Mouse (Mus musculus) CH12.LX (cell line): ENCODE data around the gene CK137956. TPM values are rescaled to one million over a fixed set of nuclear protein-coding genes. Genes with fewer than 3 reads are reported as not detected.

Experiments used
- DNase-seq: peaks from one replicate; pipeline ENCODE4 v3.0.0-alpha.2; 2013; ENCODE audit errors: extremely low read depth
- H3K27ac ChIP-seq: 2 replicates; pipeline ENCODE4 v1.5.1; 2012; ENCODE audit warnings: low read depth, mild to moderate bottlenecking, control low read depth, moderate library complexity; ENCODE audit not compliant: insufficient read depth
- H3K27me3 ChIP-seq: replicated peaks from 2 replicates; pipeline ENCODE3; 2012; ENCODE audit warnings: inconsistent platforms
- H3K36me3 ChIP-seq, 2 experiments: replicated peaks in 1 of 2; 2 replicates each; pipeline versions ENCODE3 to v1.6.1; 2012; ENCODE audit warnings: inconsistent platforms in 1 of 2, low read length in 1 of 2, mild to moderate bottlenecking in 1 of 2, mixed read lengths in 1 of 2, moderate library complexity in 1 of 2; ENCODE audit not compliant: control insufficient read depth in 1 of 2, insufficient read depth in 1 of 2
- H3K4me1 ChIP-seq, 2 experiments: 2 replicates each; pipeline ENCODE4 v1.6.1; 2012; ENCODE audit warnings: inconsistent platforms in 1 of 2, moderate library complexity in 1 of 2; ENCODE audit not compliant: insufficient read depth in 2 of 2, control insufficient read depth in 1 of 2
- H3K4me2 ChIP-seq: 2 replicates; pipeline ENCODE4 v1.6.1; 2012; ENCODE audit warnings: low read depth, mild to moderate bottlenecking, control low read depth; ENCODE audit not compliant: poor library complexity, insufficient read depth, severe bottlenecking
- H3K4me3 ChIP-seq, 3 experiments: fragments of 150-350 bp in 1 of 3; sonication (generic) in 1 of 3; replicated peaks in 1 of 3; 2 replicates each; pipeline versions ENCODE3 to v1.5.1; 2011 to 2012; ENCODE audit warnings: low read depth in 2 of 3, low read length in 2 of 3, mild to moderate bottlenecking in 2 of 3, moderate library complexity in 2 of 3, control low read depth in 1 of 3, improper control_type of control experiment in 1 of 3, inconsistent platforms in 1 of 3, mixed read lengths in 1 of 3; ENCODE audit not compliant: poor library complexity in 1 of 3
- H3K79me2 ChIP-seq: replicated peaks from 2 replicates; pipeline ENCODE4 v1.6.1; 2012; ENCODE audit warnings: mild to moderate bottlenecking, moderate library complexity; ENCODE audit not compliant: control insufficient read depth, poor library complexity, insufficient read depth, severe bottlenecking; ENCODE audit errors: extremely low read depth
- H3K9ac ChIP-seq: 2 replicates; pipeline ENCODE4 v1.6.1; 2012; ENCODE audit warnings: low read depth, mild to moderate bottlenecking, control low read depth, moderate library complexity; ENCODE audit not compliant: insufficient read depth
- H3K9me3 ChIP-seq: replicated peaks from 2 replicates; pipeline ENCODE3; 2012; ENCODE audit warnings: low read length, inconsistent platforms, mixed read lengths
- BHLHE40 ChIP-seq: IDR thresholded peaks from 2 replicates; pipeline ENCODE4 v1.6.1; 2011; ENCODE audit warnings: mild to moderate bottlenecking, low read depth, low read length, improper control_type of control experiment
- CHD1 ChIP-seq: IDR thresholded peaks from 2 replicates; pipeline ENCODE4 v1.6.1; 2012; ENCODE audit warnings: low read depth, low read length, improper control_type of control experiment, inconsistent platforms
- E2F4 ChIP-seq: IDR thresholded peaks from 2 replicates; pipeline ENCODE4 v1.6.1; 2011; ENCODE audit warnings: low read depth, low read length, improper control_type of control experiment; ENCODE audit not compliant: insufficient replicate concordance
- HCFC1 ChIP-seq: IDR thresholded peaks from 2 replicates; pipeline ENCODE4 v1.6.1; 2012; ENCODE audit warnings: low read depth, mild to moderate bottlenecking, inconsistent platforms, low read length, improper control_type of control experiment
- JUND ChIP-seq: conservative IDR thresholded peaks from 2 replicates; pipeline ENCODE4 v1.6.1; 2011; ENCODE audit warnings: low read depth, low read length, improper control_type of control experiment
- MAFK ChIP-seq: IDR thresholded peaks from 2 replicates; pipeline ENCODE4 v1.6.1; 2011; ENCODE audit warnings: low read length, improper control_type of control experiment; ENCODE audit not compliant: insufficient replicate concordance
- MEF2A ChIP-seq: IDR thresholded peaks from 2 replicates; pipeline ENCODE4 v1.6.1; 2014; ENCODE audit warnings: low read depth, mild to moderate bottlenecking, inconsistent platforms, low read length, improper control_type of control experiment, borderline replicate concordance
- NRF1 ChIP-seq: IDR thresholded peaks from 2 replicates; pipeline ENCODE4 v1.6.1; 2014; ENCODE audit warnings: low read depth, mild to moderate bottlenecking, inconsistent platforms, low read length, improper control_type of control experiment, moderate library complexity
- PAX5 ChIP-seq: IDR thresholded peaks from 2 replicates; pipeline ENCODE4 v1.6.1; 2012; ENCODE audit warnings: low read length, inconsistent platforms, mixed read lengths
- POLR2A ChIP-seq: IDR thresholded peaks from 2 replicates; pipeline ENCODE4 v1.6.1; 2011; ENCODE audit warnings: low read depth, mild to moderate bottlenecking, improper control_type of control experiment, low read length
- POLR2AphosphoS2 ChIP-seq: IDR thresholded peaks from 2 replicates; pipeline ENCODE4 v1.6.1; 2011; ENCODE audit warnings: low read depth, low read length, improper control_type of control experiment
- RCOR1 ChIP-seq: conservative IDR thresholded peaks from 2 replicates; pipeline ENCODE4 v1.6.1; 2012; ENCODE audit warnings: low read depth, mild to moderate bottlenecking, inconsistent platforms, low read length, improper control_type of control experiment
- SIN3A ChIP-seq: IDR thresholded peaks from 2 replicates; pipeline ENCODE4 v1.6.1; 2012; ENCODE audit warnings: low read length, improper control_type of control experiment, inconsistent platforms
- TBP ChIP-seq: conservative IDR thresholded peaks from 2 replicates; pipeline ENCODE4 v1.6.1; 2011; ENCODE audit warnings: low read depth, low read length, improper control_type of control experiment
- TCF12 ChIP-seq: IDR thresholded peaks from 2 replicates; pipeline ENCODE4 v1.6.1; 2014; ENCODE audit warnings: low read depth, mild to moderate bottlenecking, inconsistent platforms, low read length, improper control_type of control experiment
- UBTF ChIP-seq: IDR thresholded peaks from 2 replicates; pipeline ENCODE4 v1.6.1; 2012; ENCODE audit warnings: low read depth, mild to moderate bottlenecking, inconsistent platforms, low read length, improper control_type of control experiment, moderate library complexity
- USF1 ChIP-seq: IDR thresholded peaks from 2 replicates; pipeline ENCODE4 v1.6.1; 2014; ENCODE audit warnings: low read depth, mild to moderate bottlenecking, inconsistent platforms, low read length, improper control_type of control experiment
- USF2 ChIP-seq: conservative IDR thresholded peaks from 2 replicates; pipeline ENCODE4 v1.6.1; 2011; ENCODE audit warnings: low read depth, low read length, improper control_type of control experiment
- ZKSCAN1 ChIP-seq: IDR thresholded peaks from 2 replicates; pipeline ENCODE4 v1.6.1; 2012; ENCODE audit warnings: low read depth, inconsistent platforms, low read length, improper control_type of control experiment, borderline replicate concordance
- ZMIZ1 ChIP-seq: IDR thresholded peaks from 2 replicates; pipeline ENCODE4 v1.6.1; 2012; ENCODE audit warnings: low read depth, mild to moderate bottlenecking, inconsistent platforms, low read length, improper control_type of control experiment
- ZNF384 ChIP-seq: IDR thresholded peaks from 2 replicates; pipeline ENCODE4 v1.6.1; 2012; ENCODE audit warnings: low read depth, low read length, improper control_type of control experiment, inconsistent platforms
- dilution Hi-C: fragments of 300-500 bp; cut with MboI; formaldehyde crosslinking; loops from 2 replicates; pipeline ENCODE4 v1.14.3; 2020; ENCODE audit warnings: low sequenced_read_pairs; ENCODE audit not compliant: extremely low pct_unique_long_range_greater_than_20kb, extremely low pct_ligation_motif_present
- in situ Hi-C: fragments of 300-500 bp; cut with MboI; formaldehyde crosslinking; loops from 3 replicates; pipeline ENCODE4 v1.14.3; 2019; ENCODE audit warnings: low sequenced_read_pairs, low pct_ligation_motif_present, low pct_unique_long_range_greater_than_20kb, mixed read lengths
- polyA plus RNA-seq: library from polyadenylated mRNA; unstranded; fragments of >175 nt; gene quantifications from 2 replicates; pipeline ENCODE4 v1.2.1, GENCODE M21; 2012; ENCODE audit warnings: low read depth; ENCODE audit not compliant: insufficient read length
- total RNA-seq, 2 experiments: library from RNA; depleted of rRNA; stranded (reverse); fragments of 300-350 nt in 1 of 2; fragments of >200 nt in 1 of 2; gene quantifications; 2 replicates each; pipeline ENCODE4 v1.2.3; 2012 to 2014

The CK137956 gene
- total RNA-seq (2012; rRNA removed) (not detected in 2 replicates), total RNA-seq (2014; rRNA removed) (not detected in 2 replicates), polyA plus RNA-seq (not detected in 2 replicates)

DNA sequence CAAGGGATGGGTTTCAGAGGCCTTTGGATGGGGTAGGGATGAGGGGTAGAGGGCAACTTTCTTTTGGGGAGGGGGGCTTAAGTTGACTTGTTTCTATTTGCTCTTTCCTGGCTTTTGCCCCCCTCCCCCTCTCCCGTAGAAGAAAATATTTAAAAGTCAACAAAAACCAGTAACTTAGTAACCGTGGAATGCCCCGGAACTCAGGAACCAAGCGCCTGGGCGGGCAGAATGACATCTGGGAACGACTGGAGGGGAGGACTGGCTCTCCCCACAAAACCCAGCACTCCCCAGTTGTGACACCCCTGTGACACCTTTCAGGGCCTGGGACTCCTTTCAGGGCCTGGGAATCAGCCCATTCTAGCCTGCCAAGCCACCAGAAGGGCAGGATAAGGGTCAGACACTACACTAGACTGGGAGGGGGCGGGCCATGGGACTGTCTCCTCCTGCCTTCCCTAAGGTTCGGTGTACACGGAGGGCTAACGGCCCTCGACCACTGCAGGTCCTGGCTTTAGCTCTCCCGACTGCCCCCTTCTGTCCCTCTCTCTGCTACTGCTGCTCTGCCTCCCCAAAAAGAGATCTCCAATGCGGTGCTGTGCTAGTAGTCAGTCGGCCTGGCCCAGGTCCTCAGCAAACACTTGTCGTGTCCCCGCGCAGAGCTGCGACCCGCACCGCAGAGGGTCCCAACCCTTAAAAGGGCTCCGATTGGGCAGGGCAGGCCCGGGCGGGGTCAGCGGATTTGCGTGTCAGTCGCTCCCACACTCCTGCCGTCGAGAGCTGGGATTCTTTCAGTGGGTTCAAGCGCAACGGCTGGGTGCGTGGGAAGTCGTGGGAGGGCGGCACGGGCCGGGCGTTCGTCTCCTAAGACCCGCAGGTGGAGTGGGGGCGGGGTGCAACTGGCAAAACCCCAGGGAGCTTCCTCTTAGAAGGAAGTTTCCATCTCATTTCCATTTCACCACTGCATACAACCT is at the start of gene CK137956:
Gene CK137956, minus strand, starts transcription at position 51 of the 968 bp plus-strand sequence.
- Histone ChIP-seq H3K27me3 (no peaks in the 10 kb centered on the region), H3K27ac (no peak within 1 kb of the TSS), H3K79me2 (no peaks in the 10 kb centered on the region), H3K4me2 (no peak within 1 kb of the TSS), H3K4me1 (no peaks in the 10 kb centered on the region), H3K9me3 (peaks cover 89% of the 10 kb centered on the region), H3K9ac (no peak within 1 kb of the TSS), H3K4me3 (no peak within 1 kb of the TSS)
- in situ Hi-C loops: no loop called here
- no peak for DNase-seq
- dilution Hi-C loops: no loop called here
- TF ChIP-seq RCOR1 (no peak), ZKSCAN1 (no peak), USF1 (no peak), HCFC1 (no peak), CHD1 (no peak), TCF12 (no peak), JUND (no peak), TBP (no peak)
- TF ChIP-seq, all 38 proteins: peak for 0
- H3K36me3 ChIP-seq: no peaks in the 10 kb centered on the region

DNA sequence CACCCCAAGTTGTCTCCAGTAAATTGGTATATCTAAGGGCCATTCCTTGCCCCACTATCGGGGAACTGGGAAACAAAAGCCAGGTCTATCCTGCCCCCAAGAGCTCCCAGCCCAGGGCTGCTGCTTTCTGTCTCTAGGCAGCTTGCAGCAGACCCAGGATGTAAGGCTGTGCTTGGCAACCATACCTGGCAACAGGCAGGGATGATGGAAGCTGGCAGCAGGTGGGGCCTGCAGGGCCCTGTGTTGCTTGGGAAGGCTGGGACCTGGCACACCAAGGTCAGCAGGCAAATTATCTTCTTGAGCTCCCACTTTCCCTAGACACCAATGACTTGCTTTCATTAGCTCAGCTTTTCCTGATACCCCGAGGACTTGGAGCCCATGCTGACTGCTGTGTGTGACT is 48.7 kb upstream of the CK137956 start:
- in situ Hi-C loops: loop anchor here (25.0 kb wide), 1 partner anchor 518 kb away; no protein-coding TSS in a partner anchor
- H3K4me2 ChIP-seq: no peak overlapping the region
- H3K4me1 ChIP-seq: no peaks in the 10 kb centered on the region
- DNase-seq: no peak
- no peak overlapping the region for H3K27ac ChIP-seq
- H3K36me3 ChIP-seq: no peaks in the 10 kb centered on the region
- H3K79me2 ChIP-seq: no peaks in the 10 kb centered on the region
- TF ChIP-seq ZNF384 (no peak), E2F4 (no peak), POLR2A (no peak), BHLHE40 (no peak), ZMIZ1 (no peak), PAX5 (no peak), USF2 (no peak), UBTF (no peak), HCFC1 (no peak), MAFK (no peak), TCF12 (no peak), POLR2AphosphoS2 (no peak), CHD1 (no peak), NRF1 (no peak), SIN3A (no peak), ZKSCAN1 (no peak), TBP (no peak), MEF2A (no peak)
- TF ChIP-seq, all 38 proteins: peak for 0
- no peak overlapping the region for H3K4me3 ChIP-seq
- no peaks in the 10 kb centered on the region for H3K27me3 ChIP-seq
- H3K9me3 ChIP-seq: peaks cover 90% of the 10 kb centered on the region
- H3K9ac ChIP-seq: no peak overlapping the region
- dilution Hi-C loops: no loop called here
